9 mouse cellular contexts compared by ENCODE assay signal in genomic region chr14:8095562-8095950, GRCm38 (mm10). TPM values are rescaled to one million over a fixed set of nuclear protein-coding genes. Genes with fewer than 3 reads are reported as not detected.
DNase-seq lines count a peak whose midpoint lies in the region; ATAC-seq lines count a peak whose summit lies in the region.
"Had no signal": no experiment of that assay in that cellular context is flagged by ENCODE, and none has a peak within 500 bp of the region (broad histone marks: within the 10 kb centered on the region; RNA-seq: fewer than 3 reads in every experiment).

No protein-coding gene starts in this region.

- peak; percentile 65 for DNase-seq in adrenal gland, adult 2 months
- DNase-seq in adrenal gland, postnatal 4 days (ENCODE audit: low spot score in 2 of 2), result no peak
- DNase-seq in kidney, postnatal 10 days, result peak; percentile 48
- DNase-seq in naive thymus-derived CD4-positive, alpha-beta T cell, adult 2 months (ENCODE audit: low read depth), result peak; percentile 49
- DNase-seq in retina, embryonic 14.5 days (ENCODE audit: low spot score), result no peak
- DNase-seq in natural killer cell, adult 2 months (ENCODE audit: low spot score in 2 of 2), result no peak
- DNase-seq in thymus, postnatal 14 days, result no peak

- H3K27ac ChIP-seq in heart, embryonic 15.5 days, result peak overlapping the region; percentile 48
- H3K27ac ChIP-seq: midbrain, embryonic 12.5 days had no signal

- H3K4me1 ChIP-seq in heart, embryonic 15.5 days (replicated peaks), result peaks cover 22% of the 10 kb centered on the region

- H3K27me3 ChIP-seq in heart, embryonic 15.5 days, result no peaks in the 10 kb centered on the region
- H3K27me3 ChIP-seq: midbrain, embryonic 12.5 days had no signal

- 52% methylated on average over 7 of the region's 7 CpGs for WGBS in heart, embryonic 15.5 days

- no peak overlapping the region for H3K9ac ChIP-seq in heart, embryonic 15.5 days
- H3K9ac ChIP-seq: midbrain, embryonic 12.5 days had no signal

- ATAC-seq in heart, embryonic 15.5 days (replicated peaks; ENCODE audit: insufficient number of reproducible peaks, insufficient read depth, low FRiP score, low read depth), result no peak

- no peaks in the 10 kb centered on the region for H3K9me3 ChIP-seq in heart, embryonic 15.5 days (replicated peaks)
- H3K9me3 ChIP-seq: midbrain, embryonic 12.5 days had no signal

- H3K4me2 ChIP-seq in heart, embryonic 15.5 days, result peak overlapping the region; percentile 38
- H3K4me2 ChIP-seq: midbrain, embryonic 12.5 days had no signal

- H3K36me3 ChIP-seq in heart, embryonic 15.5 days, result peaks cover 7% of the 10 kb centered on the region; the same call in 1 of the 2 replicates

- H3K4me3 ChIP-seq in heart, embryonic 15.5 days, result no peak overlapping the region
- H3K4me3 ChIP-seq: midbrain, embryonic 12.5 days had no signal

RNA-seq across cellular contexts. Expression of gene Pxk, which starts 2.5 kb away (rescaled TPM):
- 10 to 100 TPM; 57.1 to 96.0 TPM for total RNA-seq in adrenal gland, adult 2 months (2021)
- 29.4 and 34.6 TPM in 2 replicates for polyA plus RNA-seq in adrenal gland, adult 2 months (2012; rRNA removed)
- total RNA-seq in adrenal gland, postnatal 4 days (2021), result 10 to 100 TPM; 33.2 to 37.1 TPM
- 30.0 and 32.1 TPM in 2 replicates for polyA plus RNA-seq in heart, embryonic 15.5 days (2015; fragmentation: Nextera tagmentation; extraction: Ambion mirVana)

RNA-seq across cellular contexts. Expression of gene Rpp14, which starts 15.4 kb away (rescaled TPM):
- 10 to 100 TPM; 38.8 to 39.0 TPM for total RNA-seq in adrenal gland, adult 2 months (2021)
- polyA plus RNA-seq in adrenal gland, adult 2 months (2012; rRNA removed), result 4.3 and 6.4 TPM in 2 replicates
- total RNA-seq in adrenal gland, postnatal 4 days (2021), result 10 to 100 TPM; 25.8 to 37.4 TPM
- 39.3 and 40.3 TPM in 2 replicates for polyA plus RNA-seq in heart, embryonic 15.5 days (2015; fragmentation: Nextera tagmentation; extraction: Ambion mirVana)

Comparison
In these comparisons a context has a peak if more than half of its experiments do, and no peak if none do; other contexts are left out.
1. DNase-seq: peak in adrenal gland, adult 2 months (single experiment), kidney, postnatal 10 days (single experiment) and naive thymus-derived CD4-positive, alpha-beta T cell, adult 2 months (single experiment); none in adrenal gland, postnatal 4 days (0 of 2), retina, embryonic 14.5 days (single experiment), natural killer cell, adult 2 months (0 of 2) and thymus, postnatal 14 days (single experiment).